Mouse (Mus musculus) MEL (cell line): ENCODE measurements around the gene Btd. TPM values are rescaled to one million over a fixed set of nuclear protein-coding genes. Genes with fewer than 3 reads are reported as not detected.

Experiments
- DNase-seq: peaks from one replicate; pipeline ENCODE4 v3.0.0; 2011; ENCODE audit warnings: low read depth, low spot score
- H3K27ac ChIP-seq: 2 replicates; pipeline ENCODE4 v1.5.1; 2012; ENCODE audit warnings: low read depth, mild to moderate bottlenecking, control low read depth, low read length, moderate library complexity; ENCODE audit not compliant: control insufficient read depth
- H3K27me3 ChIP-seq, 2 experiments: fragments of 150-350 bp in 1 of 2; sonication (generic) in 1 of 2; 2 replicates each; pipeline ENCODE4 v1.6.1; 2012; ENCODE audit warnings: low read length in 2 of 2, mild to moderate bottlenecking in 2 of 2, improper control_type of control experiment in 1 of 2, moderate library complexity in 1 of 2; ENCODE audit not compliant: insufficient read depth in 2 of 2, control insufficient read depth in 1 of 2
- H3K36me3 ChIP-seq, 2 experiments: 2 replicates each; pipeline ENCODE4 v1.6.1; 2012 to 2014; ENCODE audit warnings: low read length in 2 of 2, improper control_type of control experiment in 1 of 2, inconsistent platforms in 1 of 2, mild to moderate bottlenecking in 1 of 2; ENCODE audit not compliant: insufficient read depth in 2 of 2, control insufficient read depth in 1 of 2
- H3K4me1 ChIP-seq, 2 experiments: fragments of 150-350 bp in 1 of 2; sonication (generic) in 1 of 2; 2 replicates each; pipeline ENCODE4 v1.6.1; 2012; ENCODE audit warnings: low read length in 2 of 2, improper control_type of control experiment in 1 of 2, mild to moderate bottlenecking in 1 of 2; ENCODE audit not compliant: insufficient read depth in 2 of 2, control insufficient read depth in 1 of 2
- H3K4me3 ChIP-seq, 2 experiments: fragments of 150-350 bp in 1 of 2; sonication (generic) in 1 of 2; 2 replicates each; pipeline ENCODE4 v1.5.1; 2012; ENCODE audit warnings: low read depth in 2 of 2, low read length in 2 of 2, mild to moderate bottlenecking in 2 of 2, moderate library complexity in 2 of 2, control low read depth in 1 of 2, improper control_type of control experiment in 1 of 2; ENCODE audit not compliant: control insufficient read depth in 1 of 2, insufficient read depth in 1 of 2
- H3K79me2 ChIP-seq: 2 replicates; pipeline ENCODE4 v1.6.1; 2012; ENCODE audit warnings: mild to moderate bottlenecking, low read length, moderate library complexity; ENCODE audit not compliant: control insufficient read depth, poor library complexity, insufficient read depth
- H3K9ac ChIP-seq: 2 replicates; pipeline ENCODE4 v1.6.1; 2012; ENCODE audit warnings: low read depth, mild to moderate bottlenecking, control low read depth, low read length, moderate library complexity; ENCODE audit not compliant: control insufficient read depth, poor library complexity, severe bottlenecking
- H3K9me3 ChIP-seq: fragments of 150-350 bp; sonication (generic); replicated peaks from 2 replicates; pipeline ENCODE4 v1.6.1; 2012; ENCODE audit warnings: mild to moderate bottlenecking, low read length, improper control_type of control experiment, moderate library complexity; ENCODE audit not compliant: insufficient read depth
- CHD1 ChIP-seq: IDR thresholded peaks from 2 replicates; pipeline ENCODE4 v1.6.1; 2012; ENCODE audit warnings: low read depth, mild to moderate bottlenecking, inconsistent platforms, low read length, improper control_type of control experiment
- CHD2 ChIP-seq: IDR thresholded peaks from 2 replicates; pipeline ENCODE4 v1.6.1; 2011; ENCODE audit warnings: low read length, improper control_type of control experiment
- CTCF ChIP-seq, 3 experiments: IDR thresholded peaks in 2 of 3; conservative IDR thresholded peaks in 1 of 3; 2 replicates each; pipeline ENCODE4 v1.5.1; 2011 to 2012; ENCODE audit warnings: low read length in 3 of 3, low read depth in 2 of 3, mild to moderate bottlenecking in 2 of 3, improper control_type of control experiment in 1 of 3, inconsistent platforms in 1 of 3, mixed read lengths in 1 of 3, moderate library complexity in 1 of 3; ENCODE audit not compliant: control insufficient read depth in 1 of 3, insufficient read depth in 1 of 3, poor library complexity in 1 of 3, severe bottlenecking in 1 of 3
- EP300 ChIP-seq, 2 experiments: IDR thresholded peaks; 2 replicates each; pipeline ENCODE4 v1.6.1; 2011; ENCODE audit warnings: improper control_type of control experiment in 2 of 2, low read length in 2 of 2, low read depth in 1 of 2, mild to moderate bottlenecking in 1 of 2
- GABPA ChIP-seq: IDR thresholded peaks from 2 replicates; pipeline ENCODE4 v1.6.1; 2012; ENCODE audit warnings: low read depth, mild to moderate bottlenecking, inconsistent platforms, low read length, improper control_type of control experiment, moderate library complexity
- HCFC1 ChIP-seq: IDR thresholded peaks from 2 replicates; pipeline ENCODE4 v1.6.1; 2012; ENCODE audit warnings: low read depth, mild to moderate bottlenecking, inconsistent platforms, low read length, improper control_type of control experiment, moderate library complexity
- JUND ChIP-seq: IDR thresholded peaks from 2 replicates; pipeline ENCODE4 v1.6.1; 2011; ENCODE audit warnings: low read depth, mild to moderate bottlenecking, improper control_type of control experiment, low read length
- KAT2A ChIP-seq: conservative IDR thresholded peaks from 2 replicates; pipeline ENCODE4 v1.6.1; 2012; ENCODE audit warnings: low read depth, low read length, improper control_type of control experiment, inconsistent platforms
- MAFK ChIP-seq: IDR thresholded peaks from 2 replicates; pipeline ENCODE4 v1.6.1; 2011; ENCODE audit warnings: low read depth, mild to moderate bottlenecking, low read length, improper control_type of control experiment, borderline replicate concordance
- MAZ ChIP-seq: IDR thresholded peaks from 2 replicates; pipeline ENCODE4 v1.6.1; 2012; ENCODE audit warnings: low read depth, mild to moderate bottlenecking, inconsistent platforms, low read length, improper control_type of control experiment
- MEF2A ChIP-seq: IDR thresholded peaks from 2 replicates; pipeline ENCODE4 v1.6.1; 2014; ENCODE audit warnings: low read depth, mild to moderate bottlenecking, inconsistent platforms, low read length, improper control_type of control experiment; ENCODE audit not compliant: poor library complexity, insufficient replicate concordance, severe bottlenecking; ENCODE audit errors: extremely low read depth
- MXI1 ChIP-seq: IDR thresholded peaks from 2 replicates; pipeline ENCODE4 v1.6.1; 2011; ENCODE audit warnings: mild to moderate bottlenecking, low read depth, low read length, improper control_type of control experiment
- NELFE ChIP-seq: IDR thresholded peaks from 2 replicates; pipeline ENCODE4 v1.6.1; 2011; ENCODE audit warnings: low read depth, low read length, improper control_type of control experiment
- POLR2A ChIP-seq, 2 experiments: IDR thresholded peaks; 2 replicates each; pipeline ENCODE4 v1.6.1; 2011 to 2012; ENCODE audit warnings: low read length in 2 of 2, mild to moderate bottlenecking in 2 of 2, control low read depth in 1 of 2, improper control_type of control experiment in 1 of 2, low read depth in 1 of 2, moderate library complexity in 1 of 2; ENCODE audit not compliant: control insufficient read depth in 1 of 2, insufficient read depth in 1 of 2, poor library complexity in 1 of 2
- POLR2AphosphoS5 ChIP-seq: IDR thresholded peaks from 2 replicates; pipeline ENCODE4 v1.6.1; 2012; ENCODE audit warnings: low read depth, borderline replicate concordance, mild to moderate bottlenecking, inconsistent platforms, low read length, moderate library complexity, mixed read lengths
- SIN3A ChIP-seq: IDR thresholded peaks from 2 replicates; pipeline ENCODE4 v1.6.1; 2012; ENCODE audit warnings: low read length, improper control_type of control experiment, inconsistent platforms
- SMC3 ChIP-seq: IDR thresholded peaks from 2 replicates; pipeline ENCODE4 v1.6.1; 2011; ENCODE audit warnings: low read depth, low read length, improper control_type of control experiment
- TBP ChIP-seq: IDR thresholded peaks from 2 replicates; pipeline ENCODE4 v1.8.0; 2011; ENCODE audit warnings: low read depth, low read length, improper control_type of control experiment
- TCF12 ChIP-seq: IDR thresholded peaks from 2 replicates; pipeline ENCODE4 v1.6.1; 2014; ENCODE audit warnings: low read depth, mild to moderate bottlenecking, inconsistent platforms, low read length, improper control_type of control experiment, moderate library complexity
- USF2 ChIP-seq, 2 experiments: IDR thresholded peaks; 2 replicates each; pipeline ENCODE4 v1.6.1; 2011 to 2012; ENCODE audit warnings: improper control_type of control experiment in 2 of 2, low read length in 2 of 2, borderline replicate concordance in 1 of 2, inconsistent platforms in 1 of 2, low read depth in 1 of 2, mild to moderate bottlenecking in 1 of 2; ENCODE audit not compliant: insufficient read depth in 1 of 2
- ZC3H11A ChIP-seq: IDR thresholded peaks from 2 replicates; pipeline ENCODE4 v1.6.1; 2012; ENCODE audit warnings: low read depth, mild to moderate bottlenecking, inconsistent platforms, low read length, improper control_type of control experiment
- polyA plus RNA-seq, 2 experiments: library from polyadenylated mRNA; stranded (reverse) in 1 of 2; unstranded in 1 of 2; fragments of >175 nt in 1 of 2; fragments of >200 nt in 1 of 2; gene quantifications; 2 replicates each; pipeline versions ENCODE4 v1.2.1 to v1.2.4; 2012; ENCODE audit warnings: low replicate concordance in 2 of 2, low read depth in 1 of 2; ENCODE audit not compliant: insufficient read length in 2 of 2, insufficient read depth in 1 of 2, missing spikeins in 1 of 2
- total RNA-seq: library from RNA; depleted of rRNA; stranded (reverse); fragments of 300-350 nt; gene quantifications from 2 replicates; pipeline ENCODE4 v1.2.3, GENCODE M21; 2012

Btd gene
- total and polyA plus RNA-seq, 3 experiments = 7.2 to 12.9 TPM; not detected in 1

GRCm38 (mm10) chr14:31660312-31661093 is 19.7 kb downstream of the Btd start:
- Histone ChIP-seq H3K9me3 (no peaks in the 10 kb centered on the region), H3K79me2 (peaks cover 1% of the 10 kb centered on the region; the same call in 1 of the 2 replicates), H3K27ac (no peak overlapping the region), H3K36me3 (peaks cover 0 to 25% of the 10 kb centered on the region in 2 experiments; a peak in 2 of 4 replicates), H3K4me3 (no peak overlapping the region), H3K9ac (no peak overlapping the region), H3K27me3 (no peaks in the 10 kb centered on the region), H3K4me1 (peaks cover 18 to 33% of the 10 kb centered on the region in 2 experiments)
- no peak for TF ChIP-seq SMC3
- TF ChIP-seq MAZ = no peak
- no peak for TF ChIP-seq MAFK
- TF ChIP-seq MXI1 = no peak
- TF ChIP-seq CHD1 = no peak
- no peak for TF ChIP-seq CHD2
- no peak for TF ChIP-seq KAT2A
- TF ChIP-seq GABPA = no peak
- TF ChIP-seq ZC3H11A = no peak
- no peak for TF ChIP-seq HCFC1
- no peak for TF ChIP-seq SIN3A
- no peak for TF ChIP-seq USF2 (IDR thresholded peaks at IDR 0.05; ENCODE audit: borderline replicate concordance in 1 of 2, insufficient read depth in 1 of 2, low read depth in 1 of 2, low read length in 2 of 2)
- TF ChIP-seq EP300 (IDR thresholded peaks at IDR 0.05; ENCODE audit: low read depth in 1 of 2, low read length in 2 of 2) = no peak
- no peak for TF ChIP-seq POLR2AphosphoS5
- no peak for TF ChIP-seq TCF12
- TF ChIP-seq MEF2A = no peak
- no peak for DNase-seq

- Histone ChIP-seq H3K27ac (no peak overlapping the region), H3K36me3 (peaks cover 0 to 27% of the 10 kb centered on the region in 2 experiments; a peak in 3 of 4 replicates), H3K4me1 (peaks cover 20 to 39% of the 10 kb centered on the region in 2 experiments), H3K79me2 (peaks cover 1% of the 10 kb centered on the region; the same call in 1 of the 2 replicates), H3K4me3 (no peak overlapping the region), H3K27me3 (no peaks in the 10 kb centered on the region), H3K9me3 (no peaks in the 10 kb centered on the region), H3K9ac (no peak overlapping the region)
- TF ChIP-seq EP300 (IDR thresholded peaks at IDR 0.05; ENCODE audit: low read depth in 1 of 2, low read length in 2 of 2) (no peak), JUND (no peak), USF2 (IDR thresholded peaks at IDR 0.05; ENCODE audit: borderline replicate concordance in 1 of 2, insufficient read depth in 1 of 2, low read depth in 1 of 2, low read length in 2 of 2) (no peak), NELFE (no peak), MAFK (no peak), POLR2A (IDR thresholded peaks at IDR 0.05; ENCODE audit: control insufficient read depth in 1 of 2, insufficient read depth in 1 of 2, low read depth in 1 of 2, low read length in 2 of 2, poor library complexity in 1 of 2) (no peak), TBP (no peak), GABPA (no peak), MXI1 (no peak), MEF2A (no peak), CTCF (IDR thresholded peaks at IDR 0.05 in 2 of 3, conservative IDR thresholded peaks at IDR 0.05 in 1 of 3; ENCODE audit: control insufficient read depth in 1 of 3, insufficient read depth in 1 of 3, low read depth in 2 of 3, low read length in 3 of 3, poor library complexity in 1 of 3, severe bottlenecking in 1 of 3) (no peak)
- no peak for DNase-seq
These were observed 21.1 kb downstream of the Btd start for GRCm38 (mm10) chr14:31661671-31662554.
